In the genomic region with DNA sequence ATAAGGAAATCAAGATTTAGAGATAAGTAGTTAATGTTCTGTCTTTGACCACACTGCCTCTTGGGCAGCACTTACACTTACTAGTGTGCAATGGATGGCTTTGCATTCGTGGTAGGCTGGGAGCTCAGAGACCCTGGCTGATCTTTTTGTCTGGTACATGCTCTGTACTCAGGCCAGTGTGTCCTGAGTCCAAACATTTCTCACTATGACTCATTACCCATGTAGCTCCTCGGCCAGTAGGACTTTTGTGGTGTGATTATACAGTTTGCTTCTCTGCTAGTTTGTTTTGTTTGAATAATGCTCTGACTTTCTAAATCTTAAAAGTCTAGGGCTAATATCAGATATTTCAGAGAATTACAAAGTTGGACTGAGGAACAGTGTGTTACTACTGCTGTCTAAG, we compare ENCODE assay signal across 26 mouse cellular contexts.
"Had no signal": no experiment of that assay in that cellular context is flagged by ENCODE, and none has a peak within 500 bp of the region (broad histone marks: within the 10 kb centered on the region; RNA-seq: fewer than 3 reads in every experiment).

No protein-coding gene starts in this region.

- DNase-seq: gastrocnemius, adult 2 months; gastrocnemius, postnatal 10 days; gastrocnemius, postnatal 25 days; heart, adult 18-20 months; heart, postnatal 14 days; heart, postnatal 36 days; kidney, adult 11 months; kidney, adult 2 months; kidney, adult 9 months; kidney, postnatal 14 days; kidney, postnatal 36 days; liver; liver, embryonic 13.5 days had no signal

- H3K27ac ChIP-seq: gastrocnemius, adult 2 months; heart, embryonic 10.5 days; heart, embryonic 13.5 days; heart, embryonic 15.5 days; hindbrain, embryonic 13.5 days; hindbrain, embryonic 15.5 days; hindbrain, postnatal 0 days; kidney, embryonic 15.5 days; kidney, postnatal 0 days; left cerebral cortex, adult 2 months; limb, embryonic 10.5 days; limb, embryonic 12.5 days; liver, embryonic 13.5 days had no signal

- ATAC-seq: hindbrain, postnatal 0 days; intestine, embryonic 16.5 days had no signal

- H3K4me3 ChIP-seq: gastrocnemius, adult 2 months; heart, embryonic 10.5 days; heart, embryonic 13.5 days; heart, embryonic 15.5 days; hindbrain, embryonic 13.5 days; hindbrain, embryonic 15.5 days; kidney, embryonic 15.5 days; left cerebral cortex, adult 2 months; limb, embryonic 10.5 days; limb, embryonic 12.5 days; liver, embryonic 13.5 days had no signal

- H3K4me1 ChIP-seq: heart, embryonic 15.5 days; limb, embryonic 12.5 days; liver, embryonic 13.5 days had no signal

- H3K4me2 ChIP-seq: heart, embryonic 13.5 days; heart, embryonic 15.5 days; hindbrain, embryonic 13.5 days; hindbrain, embryonic 15.5 days; kidney, embryonic 15.5 days; limb, embryonic 12.5 days; liver, embryonic 11.5 days; liver, embryonic 13.5 days had no signal

- H3K9me3 ChIP-seq: heart, embryonic 10.5 days; heart, embryonic 13.5 days; heart, embryonic 15.5 days; hindbrain, embryonic 13.5 days; hindbrain, embryonic 15.5 days; kidney, embryonic 15.5 days; limb, embryonic 10.5 days; limb, embryonic 12.5 days; liver, embryonic 13.5 days had no signal

- H3K27me3 ChIP-seq: heart, embryonic 13.5 days; heart, embryonic 15.5 days; hindbrain, embryonic 15.5 days; kidney, embryonic 15.5 days; limb, embryonic 12.5 days; liver, embryonic 13.5 days had no signal

- H3K9ac ChIP-seq: heart, embryonic 13.5 days; heart, embryonic 15.5 days; hindbrain, embryonic 13.5 days; hindbrain, embryonic 15.5 days; kidney, embryonic 15.5 days; limb, embryonic 12.5 days; liver, embryonic 13.5 days had no signal
